Mouse (Mus musculus) spleen, adult 2 months (tissue): ENCODE measurements around the gene Foxo3. TPM values are rescaled to one million over a fixed set of nuclear protein-coding genes. Genes with fewer than 3 reads are reported as not detected.

Experiments
- DNase-seq, 2 experiments: peaks; one replicate each; pipeline versions ENCODE4 v3.0.0 to v3.0.0-alpha.2; 2012 to 2021; ENCODE audit warnings: low spot score in 2 of 2, low read depth in 1 of 2
- H3K27ac ChIP-seq: fragments of 200-500 bp; 2 replicates; pipeline ENCODE4 v1.5.1; 2012; ENCODE audit warnings: low read length, inconsistent platforms; ENCODE audit not compliant: insufficient read depth
- H3K27me3 ChIP-seq: fragments of 200-500 bp; 2 replicates; pipeline ENCODE4 v1.6.1; 2012; ENCODE audit warnings: mild to moderate bottlenecking, moderate library complexity, low read length, inconsistent platforms; ENCODE audit not compliant: control insufficient read depth, insufficient read depth
- H3K36me3 ChIP-seq: fragments of 200-500 bp; 2 replicates; pipeline ENCODE4 v1.6.1; 2012; ENCODE audit warnings: mild to moderate bottlenecking, low read length, inconsistent platforms; ENCODE audit not compliant: control insufficient read depth, insufficient read depth
- H3K4me1 ChIP-seq: fragments of 200-500 bp; 2 replicates; pipeline ENCODE4 v1.6.1; 2011; ENCODE audit warnings: inconsistent platforms; ENCODE audit not compliant: control insufficient read depth, insufficient read depth, insufficient read length
- H3K4me3 ChIP-seq: fragments of 200-500 bp; 2 replicates; pipeline ENCODE4 v1.5.1; 2011; ENCODE audit warnings: mild to moderate bottlenecking, inconsistent platforms; ENCODE audit not compliant: insufficient read depth, insufficient read length; ENCODE audit errors: extremely low read depth
- CTCF ChIP-seq: fragments of 200-500 bp; IDR thresholded peaks from 2 replicates; pipeline ENCODE4 v1.5.1; 2011; ENCODE audit warnings: mild to moderate bottlenecking, inconsistent platforms; ENCODE audit not compliant: insufficient read depth, insufficient read length, insufficient replicate concordance; ENCODE audit errors: extremely low read depth
- POLR2A ChIP-seq: fragments of 200-500 bp; IDR thresholded peaks from 2 replicates; pipeline ENCODE4 v1.6.1; 2011; ENCODE audit warnings: low read depth, low read length, inconsistent platforms
- WGBS: fragments of 180-500 bp; shearing (Covaris S2); methylation state at CpG from one replicate; pipeline ENCODE4 v1.1.7; 2018; 5-methylcytosine and 5-hydroxymethylcytosine counted together
- polyA plus RNA-seq: library from polyadenylated mRNA; depleted of rRNA; stranded (reverse); fragments of >200 nt; gene quantifications from 2 replicates; pipeline ENCODE4 v1.2.3, GENCODE M21; 2012; rRNA removed

Foxo3 gene
- 44.6 and 50.6 TPM in 2 replicates for polyA plus RNA-seq

- Histone ChIP-seq H3K27me3 (no peaks in the 10 kb centered on the region), H3K4me1 (peaks cover 26% of the 10 kb centered on the region), H3K4me3 (peak within 1 kb of the TSS; percentile 88), H3K36me3 (0 out of 2 replicates have a peak, but pooled peaks cover 2% of the 10 kb centered on the region), H3K27ac (peak within 1 kb of the TSS; percentile 92)
- peak; percentile 82 to 84 for DNase-seq
- TF ChIP-seq CTCF (no peak), POLR2A (peak; percentile 62)
- 1% methylated on average over 58 of the region's 88 CpGs for WGBS
These were observed at the start of gene Foxo3 for GRCm38 (mm10) chr10:42276507-42277345. Gene Foxo3, minus strand, starts transcription at chr10:42276755.

- Histone ChIP-seq H3K36me3 (peaks cover 2% of the 10 kb centered on the region), H3K4me3 (no peak overlapping the region), H3K27ac (no peak overlapping the region), H3K4me1 (no peaks in the 10 kb centered on the region), H3K27me3 (no peaks in the 10 kb centered on the region)
- no peak for TF ChIP-seq POLR2A
- no peak for TF ChIP-seq CTCF
- DNase-seq = no peak
- 95% methylated on average over 10 of the region's 10 CpGs for whole genome bisulfite sequencing
These were observed 48.8 kb upstream of the Foxo3 start for GRCm38 (mm10) chr10:42325305-42325704.

DNA sequence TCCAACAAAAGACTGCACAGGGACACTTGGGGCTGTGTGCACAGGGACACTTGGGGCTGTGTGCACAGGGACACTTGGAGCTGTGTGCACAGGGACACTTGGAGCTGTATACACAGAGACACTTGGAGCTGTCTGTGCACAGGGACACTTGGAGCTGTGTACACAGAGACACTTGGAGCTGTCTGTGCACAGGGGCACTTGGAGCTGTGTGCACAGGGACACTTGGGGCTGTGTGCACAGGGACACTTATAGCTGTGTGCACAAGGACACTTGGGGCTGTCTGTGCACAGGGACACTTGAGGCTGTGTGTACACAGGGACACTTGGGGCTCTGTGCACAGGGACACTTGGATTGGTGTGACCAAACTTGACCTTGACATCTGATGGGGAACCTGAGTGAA, 47.4 kb upstream of the Foxo3 start:
- Histone ChIP-seq H3K27ac (no peak overlapping the region), H3K4me1 (no peaks in the 10 kb centered on the region), H3K27me3 (no peaks in the 10 kb centered on the region), H3K36me3 (peaks cover 2% of the 10 kb centered on the region), H3K4me3 (no peak overlapping the region)
- no peak for DNase-seq
- TF ChIP-seq POLR2A (no peak), CTCF (no peak)

- TF ChIP-seq POLR2A = no peak
- no peak for TF ChIP-seq CTCF
- H3K4me1 ChIP-seq = no peaks in the 10 kb centered on the region
- peaks cover 4% of the 10 kb centered on the region for H3K36me3 ChIP-seq
- no peak for DNase-seq
- no peak overlapping the region for H3K4me3 ChIP-seq
- WGBS = 61% methylated on average over 22 of the region's 22 CpGs
- H3K27me3 ChIP-seq = no peaks in the 10 kb centered on the region
- no peak overlapping the region for H3K27ac ChIP-seq
These were observed 36.7 kb upstream of the Foxo3 start for GRCm38 (mm10) chr10:42313222-42313786.

- Histone ChIP-seq H3K27ac (no peak overlapping the region), H3K4me3 (no peak overlapping the region), H3K27me3 (no peaks in the 10 kb centered on the region), H3K4me1 (no peaks in the 10 kb centered on the region), H3K36me3 (peaks cover 4% of the 10 kb centered on the region)
- no peak for TF ChIP-seq POLR2A
- no peak for TF ChIP-seq CTCF
- no peak for DNase-seq
- WGBS = 100% methylated on average over 1 of the region's 1 CpGs
These were observed 36.0 kb upstream of the Foxo3 start for GRCm38 (mm10) chr10:42312557-42312956.

DNA sequence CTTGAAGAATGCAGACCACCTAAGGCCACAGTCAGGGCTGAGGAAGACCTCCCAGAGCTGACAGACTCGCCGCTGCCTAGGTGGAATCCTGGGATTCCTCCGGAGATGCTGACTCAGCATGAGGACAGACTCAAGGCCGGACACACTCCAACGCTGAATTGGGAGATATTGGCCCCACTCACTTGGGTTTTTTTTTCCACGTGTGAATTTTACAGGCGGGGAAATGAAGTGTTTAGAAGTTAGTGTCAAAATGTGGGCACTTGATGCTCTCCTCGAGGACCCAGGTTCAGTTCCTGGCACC, 32.1 kb upstream of the Foxo3 start:
- no peaks in the 10 kb centered on the region for H3K4me1 ChIP-seq
- H3K27ac ChIP-seq = no peak overlapping the region
- H3K36me3 ChIP-seq = peaks cover 2% of the 10 kb centered on the region; the same call in 1 of the 2 replicates
- no peak overlapping the region for H3K4me3 ChIP-seq
- TF ChIP-seq CTCF (no peak), POLR2A (no peak)
- 61% methylated on average over 8 of the region's 8 CpGs for WGBS
- H3K27me3 ChIP-seq = no peaks in the 10 kb centered on the region
- no peak for DNase-seq
